Mouse (Mus musculus) T-helper 1 cell (primary cell): ENCODE measurements around the gene Helz.

Experiments used
- in situ Hi-C: fragments of 300-600 bp; cut with MboI, MseI; formaldehyde crosslinking; loops from one replicate; pipeline ENCODE4 v1.15.1; 2025; ENCODE audit warnings: high pct_unique_total_duplicates

Gene Helz

GRCm38 (mm10) chr11:107720264-107721021 lies 172.7 kb downstream of the Helz start:
- in situ Hi-C loops, result no loop called here

GRCm38 (mm10) chr11:107721057-107721456 lies 173.3 kb downstream of the Helz start:
- in situ Hi-C loops, result no loop called here

GRCm38 (mm10) chr11:107724603-107725002 lies 176.9 kb downstream of the Helz start:
- in situ Hi-C loops, result no loop called here

GRCm38 (mm10) chr11:107728073-107728863 lies 180.5 kb downstream of the Helz start:
- in situ Hi-C loops, result no loop called here

GRCm38 (mm10) chr11:107729141-107729540 lies 181.4 kb downstream of the Helz start:
- in situ Hi-C loops, result no loop called here

- in situ Hi-C loops, result no loop called here
These were observed 183.2 kb downstream of the Helz start for GRCm38 (mm10) chr11:107730940-107731339.

DNA sequence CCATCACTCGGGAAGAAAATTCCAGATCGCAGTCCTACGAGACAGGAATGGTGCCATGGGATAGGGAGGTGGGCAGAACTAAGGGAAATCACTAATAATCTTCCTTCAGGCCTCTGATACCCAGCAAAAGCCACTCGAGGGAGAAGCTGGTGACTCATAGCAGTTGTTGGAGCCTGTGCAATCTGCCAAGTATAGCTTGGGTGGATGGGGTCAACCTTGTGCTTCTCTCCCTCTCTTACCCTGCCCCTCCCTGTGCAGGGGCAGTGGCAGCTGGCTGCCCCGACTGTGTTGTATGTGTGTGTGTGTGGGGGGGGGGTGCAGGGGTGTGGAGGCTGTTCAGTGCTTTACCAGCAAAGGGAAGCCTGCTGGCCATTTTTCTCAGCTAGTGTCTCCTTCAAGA lies 183.8 kb downstream of the Helz start:
- in situ Hi-C loops, result no loop called here

DNA sequence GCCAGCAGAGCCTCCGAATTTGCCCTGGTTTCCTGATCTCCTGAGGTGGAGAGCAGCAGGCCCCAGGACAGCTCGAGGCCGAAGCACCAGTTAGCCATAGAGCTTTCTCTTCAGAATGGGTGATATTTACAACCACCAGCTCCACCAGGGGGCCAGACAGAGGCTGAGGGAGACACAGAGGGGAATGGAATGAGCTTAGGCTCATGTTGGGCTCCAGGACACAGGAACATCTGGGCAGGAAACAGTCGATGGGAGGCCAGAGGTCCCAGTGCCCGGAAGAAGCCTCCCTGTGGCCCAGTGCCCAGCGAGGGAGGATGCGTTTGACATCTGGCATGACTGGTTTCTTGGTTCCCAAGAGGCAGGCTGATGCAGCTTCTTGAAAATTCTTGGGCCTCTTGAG lies 186.4 kb downstream of the Helz start:
- in situ Hi-C loops, result no loop called here

- in situ Hi-C loops, result no loop called here
These were observed 190.2 kb downstream of the Helz start for GRCm38 (mm10) chr11:107737886-107738285.

- in situ Hi-C loops, result no loop called here
These were observed 190.8 kb downstream of the Helz start for GRCm38 (mm10) chr11:107738418-107739099.

- in situ Hi-C loops, result no loop called here
These were observed 195.4 kb downstream of the Helz start for GRCm38 (mm10) chr11:107743100-107743499.
